Mouse (Mus musculus) cerebellum, postnatal 36 days (tissue): ENCODE measurements around the gene Gm20379.

Experiments
- DNase-seq, 2 experiments: peaks; one replicate each; pipeline ENCODE4 v3.0.0; 2021 to 2022; ENCODE audit warnings: mixed read lengths in 2 of 2

The Gm20379 gene

DNA sequence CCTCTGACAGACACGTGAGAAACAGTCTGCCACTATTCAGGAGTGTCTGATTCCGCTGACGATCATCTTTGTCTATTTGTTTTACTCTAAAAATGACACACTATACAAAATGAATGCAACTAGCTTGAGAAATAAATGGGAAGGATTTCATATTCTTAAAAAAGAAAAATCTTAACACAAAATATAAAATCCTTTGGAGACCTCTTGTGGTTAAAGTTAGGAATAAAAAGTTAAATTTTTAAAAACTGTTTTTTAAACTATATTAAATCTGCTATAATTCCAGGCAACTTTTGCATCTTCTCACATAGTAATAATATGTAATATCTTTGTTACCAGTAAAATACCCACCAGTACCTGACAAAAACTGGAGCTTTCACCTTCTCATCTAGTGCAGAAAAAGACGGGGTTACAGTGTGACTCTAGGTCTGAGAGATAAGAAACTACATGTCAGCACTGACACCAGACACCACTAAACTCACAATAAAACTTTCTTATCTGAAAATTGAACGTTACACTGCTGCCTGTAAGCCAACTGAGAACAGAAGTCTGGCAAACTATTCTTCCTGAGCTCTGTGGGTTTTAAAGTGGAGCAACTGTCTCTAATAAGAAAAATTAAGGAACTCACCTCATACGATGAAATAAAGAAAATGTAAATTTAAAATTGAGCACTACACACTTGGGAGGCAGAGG is 32.1 kb downstream of the Gm20379 start:
- DNase-seq, result no peak

DNA sequence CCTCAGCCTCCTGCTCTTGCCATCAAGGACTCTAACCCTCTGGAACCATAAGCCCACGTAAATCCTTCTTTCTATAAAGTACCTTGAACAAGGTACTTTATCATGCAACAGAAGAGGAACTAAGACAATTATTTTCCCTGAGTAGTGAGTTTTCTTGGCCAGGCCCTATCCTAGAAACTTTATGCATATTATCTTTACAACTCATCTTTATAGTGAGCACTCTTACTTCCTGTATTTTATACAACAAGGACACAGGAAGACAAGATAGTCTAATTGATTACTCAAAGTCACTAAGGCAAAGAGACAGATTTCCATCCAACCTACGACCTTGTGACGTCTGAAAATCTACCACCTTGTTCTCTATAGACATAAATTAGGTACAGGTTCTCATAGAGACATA is 34.0 kb downstream of the Gm20379 start:
- no peak for DNase-seq

DNA sequence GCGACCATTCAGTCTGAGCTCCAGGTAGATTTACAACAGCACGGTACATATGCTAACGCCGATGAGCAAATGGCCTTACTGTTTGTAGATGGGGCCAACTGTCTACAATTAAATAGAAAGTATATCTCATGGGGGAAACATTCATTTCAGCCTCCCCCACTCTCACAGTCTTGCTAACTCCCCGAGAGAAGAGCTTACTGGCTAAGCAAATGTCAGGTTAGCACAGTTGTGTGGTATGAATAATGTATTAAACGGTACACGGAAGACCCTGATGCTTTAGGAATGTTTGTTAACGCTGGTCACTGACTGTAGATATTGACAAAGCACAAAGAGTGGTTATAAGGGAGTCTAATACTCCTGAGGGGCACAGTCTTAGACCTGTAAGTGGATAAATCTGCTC is 38.3 kb downstream of the Gm20379 start:
- DNase-seq, result no peak

GRCm38 (mm10) chr13:92346338-92346737 is 40.6 kb downstream of the Gm20379 start:
- DNase-seq, result no peak

- DNase-seq, result no peak
Observed at GRCm38 (mm10) chr13:92351100-92351499, 45.3 kb downstream of the Gm20379 start.

GRCm38 (mm10) chr13:92353956-92354355 is 48.2 kb downstream of the Gm20379 start:
- no peak for DNase-seq

DNA sequence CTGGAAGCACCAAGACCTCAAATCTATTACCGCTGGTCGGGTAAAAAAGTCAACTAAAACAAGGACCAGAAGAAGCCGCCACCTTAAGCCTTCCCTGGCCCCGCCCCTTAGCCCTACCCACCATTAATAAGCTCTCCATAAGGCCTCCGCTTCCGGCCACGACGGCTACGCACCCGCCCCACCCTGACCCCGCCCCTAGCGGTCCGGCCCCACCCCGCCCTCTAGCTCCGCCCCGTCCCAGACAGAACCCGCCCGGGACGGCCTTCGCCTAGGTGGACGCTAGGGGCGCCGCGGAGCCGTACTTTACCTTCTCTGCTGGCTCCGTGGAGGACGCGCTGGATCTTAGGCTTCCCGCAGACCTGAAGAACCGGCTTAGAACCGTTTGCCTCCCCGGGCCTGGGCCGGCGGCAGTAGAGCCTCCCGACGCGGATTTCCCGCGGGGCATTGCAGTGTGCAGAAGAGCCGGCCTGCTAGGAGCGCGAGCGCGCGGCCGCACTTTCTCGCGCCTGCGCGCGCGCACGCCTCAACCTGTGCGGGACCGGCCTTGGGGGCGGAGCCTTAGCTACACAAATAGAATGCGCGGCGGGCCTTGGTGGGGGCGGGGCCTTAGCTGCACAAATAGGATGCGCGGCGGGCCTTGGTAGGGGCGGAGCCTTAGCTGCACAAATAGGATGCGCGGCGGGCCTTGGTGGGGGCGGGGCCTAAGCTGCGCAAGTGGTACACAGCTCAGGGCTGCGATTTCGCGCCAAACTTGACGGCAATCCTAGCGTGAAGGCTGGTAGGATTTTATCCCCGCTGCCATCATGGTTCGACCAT is 48.9 kb downstream of the Gm20379 start, which contains the start of the genes Dhfr and Msh3:
TSS of gene Dhfr (plus strand) at position 271 of the 816 bp plus-strand sequence.
TSS of gene Msh3 (minus strand) at position 548 of the 816 bp plus-strand sequence.
- peak; percentile 97 to 98 for DNase-seq

- DNase-seq, result no peak
Observed at GRCm38 (mm10) chr13:92355272-92355643, 49.5 kb downstream of the Gm20379 start.

- DNase-seq, result no peak
Observed at GRCm38 (mm10) chr13:92356376-92356775, 50.6 kb downstream of the Gm20379 start.
